Mouse (Mus musculus) spleen, adult 2 months (tissue): ENCODE results near the gene Otulinl. TPM values are rescaled to one million over a fixed set of nuclear protein-coding genes. Genes with fewer than 3 reads are reported as not detected.

Experiments
- DNase-seq, 2 experiments: peaks; one replicate each; pipeline versions ENCODE4 v3.0.0 to v3.0.0-alpha.2; 2012 to 2021; ENCODE audit warnings: low spot score in 2 of 2, low read depth in 1 of 2
- H3K27ac ChIP-seq: fragments of 200-500 bp; 2 replicates; pipeline ENCODE4 v1.5.1; 2012; ENCODE audit warnings: low read length, inconsistent platforms; ENCODE audit not compliant: insufficient read depth
- H3K27me3 ChIP-seq: fragments of 200-500 bp; 2 replicates; pipeline ENCODE4 v1.6.1; 2012; ENCODE audit warnings: mild to moderate bottlenecking, moderate library complexity, low read length, inconsistent platforms; ENCODE audit not compliant: control insufficient read depth, insufficient read depth
- H3K36me3 ChIP-seq: fragments of 200-500 bp; 2 replicates; pipeline ENCODE4 v1.6.1; 2012; ENCODE audit warnings: mild to moderate bottlenecking, low read length, inconsistent platforms; ENCODE audit not compliant: control insufficient read depth, insufficient read depth
- H3K4me1 ChIP-seq: fragments of 200-500 bp; 2 replicates; pipeline ENCODE4 v1.6.1; 2011; ENCODE audit warnings: inconsistent platforms; ENCODE audit not compliant: control insufficient read depth, insufficient read depth, insufficient read length
- H3K4me3 ChIP-seq: fragments of 200-500 bp; 2 replicates; pipeline ENCODE4 v1.5.1; 2011; ENCODE audit warnings: mild to moderate bottlenecking, inconsistent platforms; ENCODE audit not compliant: insufficient read depth, insufficient read length; ENCODE audit errors: extremely low read depth
- CTCF ChIP-seq: fragments of 200-500 bp; IDR thresholded peaks from 2 replicates; pipeline ENCODE4 v1.5.1; 2011; ENCODE audit warnings: mild to moderate bottlenecking, inconsistent platforms; ENCODE audit not compliant: insufficient read depth, insufficient read length, insufficient replicate concordance; ENCODE audit errors: extremely low read depth
- POLR2A ChIP-seq: fragments of 200-500 bp; IDR thresholded peaks from 2 replicates; pipeline ENCODE4 v1.6.1; 2011; ENCODE audit warnings: low read depth, low read length, inconsistent platforms
- WGBS: fragments of 180-500 bp; shearing (Covaris S2); methylation state at CpG from one replicate; pipeline ENCODE4 v1.1.7; 2018; 5-methylcytosine and 5-hydroxymethylcytosine counted together
- polyA plus RNA-seq: library from polyadenylated mRNA; depleted of rRNA; stranded (reverse); fragments of >200 nt; gene quantifications from 2 replicates; pipeline ENCODE4 v1.2.3, GENCODE M21; 2012

The Otulinl gene
- polyA plus RNA-seq, 1 experiment = 16.0 TPM

GRCm38 (mm10) chr15:27697632-27698031 is 16.3 kb upstream of the Otulinl start:
- no peak overlapping the region for H3K4me3 ChIP-seq
- no peak for TF ChIP-seq POLR2A
- no peak for TF ChIP-seq CTCF
- no peak for DNase-seq
- no peak overlapping the region for H3K27ac ChIP-seq
- no peaks in the 10 kb centered on the region for H3K27me3 ChIP-seq
- 88% methylated on average over 5 of the region's 5 CpGs for WGBS
- H3K36me3 ChIP-seq = no peaks in the 10 kb centered on the region
- peaks cover 13% of the 10 kb centered on the region; the same call in 1 of the 2 replicates for H3K4me1 ChIP-seq

- Histone ChIP-seq H3K4me3 (no peak overlapping the region), H3K27ac (no peak overlapping the region), H3K36me3 (no peaks in the 10 kb centered on the region), H3K27me3 (no peaks in the 10 kb centered on the region), H3K4me1 (no peaks in the 10 kb centered on the region)
- DNase-seq = no peak
- no peak for TF ChIP-seq POLR2A
- no peak for TF ChIP-seq CTCF
- 83% methylated on average over 10 of the region's 10 CpGs for WGBS
These were observed 11.9 kb upstream of the Otulinl start for GRCm38 (mm10) chr15:27693235-27693634.

- no peak for DNase-seq
- Histone ChIP-seq H3K27ac (no peak overlapping the region), H3K4me3 (no peak overlapping the region), H3K27me3 (no peaks in the 10 kb centered on the region), H3K36me3 (no peaks in the 10 kb centered on the region), H3K4me1 (no peaks in the 10 kb centered on the region)
- 88% methylated on average over 7 of the region's 7 CpGs for WGBS
- TF ChIP-seq POLR2A (no peak), CTCF (no peak)
These were observed 10.8 kb upstream of the Otulinl start for GRCm38 (mm10) chr15:27692161-27692560.

GRCm38 (mm10) chr15:27691213-27691612 is 9.8 kb upstream of the Otulinl start:
- H3K4me3 ChIP-seq = no peak overlapping the region
- WGBS = 89% methylated on average over 7 of the region's 7 CpGs
- H3K36me3 ChIP-seq = no peaks in the 10 kb centered on the region
- DNase-seq = no peak
- TF ChIP-seq CTCF = no peak
- TF ChIP-seq POLR2A = no peak
- H3K27me3 ChIP-seq = no peaks in the 10 kb centered on the region
- no peak overlapping the region for H3K27ac ChIP-seq
- no peaks in the 10 kb centered on the region for H3K4me1 ChIP-seq

GRCm38 (mm10) chr15:27688041-27688651 is 6.8 kb upstream of the Otulinl start:
- H3K4me3 ChIP-seq = no peak overlapping the region

GRCm38 (mm10) chr15:27684813-27685212 is 3.4 kb upstream of the Otulinl start:
- WGBS = 93% methylated on average over 7 of the region's 7 CpGs
- no peak for DNase-seq
- Histone ChIP-seq H3K4me1 (no peaks in the 10 kb centered on the region; the same call in 1 of the 2 replicates), H3K27me3 (no peaks in the 10 kb centered on the region), H3K36me3 (no peaks in the 10 kb centered on the region), H3K27ac (no peak overlapping the region), H3K4me3 (no peak overlapping the region)
- TF ChIP-seq CTCF (no peak), POLR2A (no peak)

More at GRCm38 (mm10) chr15:27688041-27688651, 6.8 kb upstream of the Otulinl start:
- WGBS = 14% methylated on average over 9 of the region's 9 CpGs
- no peaks in the 10 kb centered on the region for H3K27me3 ChIP-seq
- no peaks in the 10 kb centered on the region for H3K4me1 ChIP-seq
- H3K27ac ChIP-seq = no peak overlapping the region
- no peak for TF ChIP-seq CTCF
- no peak for TF ChIP-seq POLR2A
- no peak for DNase-seq
- no peaks in the 10 kb centered on the region for H3K36me3 ChIP-seq

GRCm38 (mm10) chr15:27683206-27683605 is 1.8 kb upstream of the Otulinl start:
- Histone ChIP-seq H3K36me3 (peaks cover 3% of the 10 kb centered on the region), H3K27me3 (no peaks in the 10 kb centered on the region), H3K4me1 (no peaks in the 10 kb centered on the region; the same call in none of the 2 replicates), H3K27ac (no peak overlapping the region), H3K4me3 (no peak overlapping the region)
- no peak for DNase-seq
- WGBS = 93% methylated on average over 1 of the region's 1 CpGs
- TF ChIP-seq CTCF = no peak
- TF ChIP-seq POLR2A = no peak
